Mouse (Mus musculus): Measurements from ENCODE around the gene Irf4.

DNA sequence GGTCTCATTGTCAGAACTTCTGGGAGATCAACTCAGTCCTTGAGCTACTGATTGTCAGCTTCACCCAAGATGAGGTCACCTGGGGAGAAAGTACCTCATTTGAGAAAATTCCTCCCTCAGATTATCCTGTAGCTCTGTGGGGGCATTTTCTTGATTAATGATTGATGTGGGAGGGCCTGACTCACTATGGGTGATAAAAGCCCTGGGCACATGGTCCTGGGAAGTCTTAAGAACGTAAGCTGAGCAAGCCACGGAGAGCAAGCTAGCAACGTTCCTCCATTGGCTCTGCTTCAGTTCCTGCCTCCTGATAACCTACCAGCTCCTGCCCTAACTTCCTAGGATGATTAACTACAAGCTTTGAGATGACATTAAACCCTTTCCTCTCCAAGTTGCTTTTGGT is 35.4 kb upstream of the Irf4 start:
- TF ChIP-seq GATA1 (IDR thresholded peaks at IDR 0.05; ENCODE audit: borderline replicate concordance, low read length) = no peak
- no peak for TF ChIP-seq FLI1 (IDR thresholded peaks at IDR 0.05; ENCODE audit: low read length)

Data from megakaryocyte, embryonic 14.5 days (primary cell).